Mouse (Mus musculus) adrenal gland, postnatal 25 days (tissue): ENCODE data around the gene Mpzl1. TPM values are rescaled to one million over a fixed set of nuclear protein-coding genes. Genes with fewer than 3 reads are reported as not detected.

Experiments
- DNase-seq: peaks from one replicate; pipeline ENCODE4 v3.0.0; 2021; ENCODE audit warnings: mixed read lengths
- total RNA-seq: library from RNA; stranded (reverse); gene quantifications from 2 replicates; pipeline ENCODE4 v1.2.3, GENCODE M21; 2021

The Mpzl1 gene
- total RNA-seq, 1 experiment from 2014 or later, result 27.4 TPM

- no peak for DNase-seq
Observed at GRCm38 (mm10) chr1:165579332-165579731, 55.0 kb downstream of the Mpzl1 start.

DNA sequence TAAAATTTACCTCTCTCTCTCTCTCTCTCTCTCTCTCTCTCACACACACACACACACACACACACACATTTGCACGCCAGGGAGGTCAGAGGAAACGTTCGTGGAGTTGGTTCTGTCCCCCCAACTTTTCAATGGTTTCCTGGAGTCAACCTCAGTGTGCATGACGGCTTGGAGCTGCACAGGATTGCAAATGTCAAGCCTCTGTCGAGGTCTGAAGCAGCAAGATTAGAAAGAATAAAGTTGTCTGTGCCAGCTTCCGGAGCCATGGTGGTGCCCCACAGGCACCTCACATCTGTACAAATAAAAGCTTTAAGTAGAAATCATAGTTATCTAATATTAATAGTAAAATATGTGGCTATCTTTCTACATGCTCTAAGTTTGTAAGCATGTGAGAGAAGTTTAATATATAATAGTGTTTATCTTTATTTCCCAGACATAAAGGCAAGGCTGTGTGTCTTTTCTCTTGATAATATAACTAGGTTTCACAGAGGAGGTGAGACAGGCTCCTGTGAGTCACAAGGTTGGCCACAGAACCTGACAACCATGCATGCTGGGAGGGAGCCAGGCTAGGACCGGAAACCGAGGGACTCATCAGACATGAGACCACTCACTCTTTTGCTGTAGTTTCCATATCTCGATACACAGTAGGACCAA lies 57.8 kb downstream of the Mpzl1 start:
- DNase-seq, result no peak

DNA sequence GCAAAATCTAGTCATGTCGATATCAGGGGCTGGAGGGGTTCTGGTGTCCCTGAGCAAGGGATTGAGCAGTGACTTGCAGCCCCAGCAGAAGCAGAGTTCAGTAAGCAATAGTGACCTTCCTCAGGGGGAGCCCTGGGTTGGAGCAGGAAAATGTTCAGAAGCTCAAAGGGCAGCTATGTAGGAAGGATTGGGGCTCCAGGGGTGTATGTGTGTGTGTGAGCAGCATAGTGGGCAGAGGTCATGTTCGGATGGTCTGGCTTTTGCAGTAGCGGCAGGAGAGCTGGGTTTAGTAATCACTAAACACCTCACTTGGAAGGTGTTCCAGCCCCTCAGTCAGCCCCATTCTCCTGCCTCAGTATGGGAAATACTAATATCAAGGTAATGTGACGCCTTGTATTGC lies 58.3 kb downstream of the Mpzl1 start:
- no peak for DNase-seq

- no peak for DNase-seq
Observed at GRCm38 (mm10) chr1:165567466-165567865, 66.9 kb downstream of the Mpzl1 start.

DNA sequence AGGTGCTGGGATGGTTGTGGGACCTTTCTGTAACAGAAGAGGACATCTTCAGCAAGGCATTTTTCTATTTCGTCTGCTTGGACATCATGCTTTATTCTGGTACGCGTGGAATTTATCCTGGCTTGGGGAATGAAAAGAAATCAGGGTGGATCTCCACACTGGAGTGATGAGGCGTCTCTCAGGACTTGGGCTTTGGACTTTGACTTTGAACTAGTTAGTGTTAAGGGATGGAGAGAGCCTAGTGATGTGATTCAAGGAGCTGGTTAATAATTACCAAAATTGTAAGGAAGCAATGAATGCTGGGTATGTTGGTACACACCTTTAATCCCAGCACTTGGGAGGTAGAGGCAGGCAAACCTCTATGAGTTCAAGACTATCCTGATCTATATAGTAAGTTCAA lies 69.1 kb downstream of the Mpzl1 start:
- DNase-seq, result no peak

GRCm38 (mm10) chr1:165559073-165559472 lies 75.3 kb downstream of the Mpzl1 start:
- DNase-seq, result peak; percentile 8

GRCm38 (mm10) chr1:165556711-165557110 lies 77.6 kb downstream of the Mpzl1 start:
- DNase-seq, result no peak

Other genes with a start within 250 kb of the Mpzl1 start
- 33.2 and 35.2 TPM in 2 replicates for gene Dcaf6, start 174.1 kb downstream of the Mpzl1 start, total RNA-seq
- gene Mpc2, start 173.9 kb downstream of the Mpzl1 start, total RNA-seq, result 194 and 205 TPM in 2 replicates
- gene Adcy10, start 149.4 kb downstream of the Mpzl1 start, total RNA-seq, result 0.62 and 0.70 TPM in 2 replicates
- gene Rcsd1, start 75.2 kb upstream of the Mpzl1 start, total RNA-seq, result 16.1 and 19.1 TPM in 2 replicates
- 49.1 and 54.8 TPM in 2 replicates for gene Creg1, start 129.2 kb upstream of the Mpzl1 start, total RNA-seq
- 0.30 TPM in 1 of 2 replicates, not detected in the other for gene Cd247, start 154.1 kb upstream of the Mpzl1 start, total RNA-seq